Mouse (Mus musculus) embryonic fibroblast, embryonic 13.5 days (primary cell): ENCODE results near the gene 4933425L06Rik.

Experiments
- CTCF ChIP-seq: IDR thresholded peaks from 2 replicates; pipeline ENCODE4 v1.5.1; 2011; ENCODE audit warnings: mild to moderate bottlenecking, control low read depth, low read length, moderate library complexity, borderline replicate concordance; ENCODE audit not compliant: insufficient read depth
- POLR2A ChIP-seq: IDR thresholded peaks from 2 replicates; pipeline ENCODE4 v1.6.1; 2011; ENCODE audit warnings: low read depth, mild to moderate bottlenecking, control low read depth, low read length, moderate library complexity

GRCm38 (mm10) chr13:105054941-105055309 lies 27.0 kb upstream of the 4933425L06Rik start:
- no peak for TF ChIP-seq CTCF
- no peak for TF ChIP-seq POLR2A
